9 mouse cellular contexts compared by ENCODE assay signal in the genomic region with DNA sequence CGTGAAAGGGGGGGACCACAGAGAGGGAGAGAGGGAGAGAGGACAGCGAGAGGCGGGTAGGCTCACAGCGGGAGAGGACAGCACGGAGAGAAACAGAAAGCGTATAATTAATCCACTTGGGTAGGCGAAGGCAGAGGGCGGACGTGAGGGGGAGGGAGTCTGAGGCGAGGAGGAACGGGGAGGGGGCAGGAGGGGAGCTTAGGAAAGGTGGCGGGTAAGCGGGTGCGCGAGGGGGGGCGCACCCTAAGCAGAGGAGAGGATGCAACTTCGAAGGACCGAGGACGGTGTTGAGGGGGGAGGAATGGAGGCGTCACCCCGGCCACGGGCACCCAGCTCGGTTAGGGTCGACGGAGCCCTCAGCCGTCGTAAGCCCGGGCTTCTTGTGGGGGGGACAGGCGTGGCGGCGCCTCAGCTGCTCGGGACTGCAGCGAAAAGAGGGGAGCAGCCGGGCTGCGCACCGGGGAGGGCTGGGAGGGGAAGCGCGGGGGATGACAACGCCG. TPM values are rescaled to one million over a fixed set of nuclear protein-coding genes. Genes with fewer than 3 reads are reported as not detected.
A peak's percentile ranks its signal among the peaks of the same experiment; 100 is the strongest.
DNase-seq lines count a peak whose midpoint lies in the region; ATAC-seq and TF ChIP-seq lines count a peak whose summit lies in the region.
"Had no signal": no experiment of that assay in that cellular context is flagged by ENCODE, and none has a peak within 500 bp of the region (broad histone marks: within the 10 kb centered on the region; RNA-seq: fewer than 3 reads in every experiment).

No protein-coding gene starts in this region.

- peak overlapping the region; percentile 80 for H3K4me3 ChIP-seq in heart, embryonic 13.5 days
- peak overlapping the region; percentile 8 to 63 for H3K4me3 ChIP-seq in ES-E14 (ENCODE audit: insufficient read depth in 1 of 2, low read depth in 1 of 2, low read length in 2 of 2, poor library complexity in 1 of 2, severe bottlenecking in 1 of 2)
- peak overlapping the region; percentile 35 for H3K4me3 ChIP-seq in forebrain, embryonic 16.5 days (replicated peaks; ENCODE audit: low read length)
- H3K4me3 ChIP-seq in liver, postnatal 0 days (ENCODE audit: low read depth, low read length), result peak overlapping the region; percentile 52

- TF ChIP-seq CTCF in liver, postnatal 0 days (IDR thresholded peaks at IDR 0.05; ENCODE audit: low read depth), result no peak

- ATAC-seq in heart, embryonic 13.5 days (ENCODE audit: extremely low read depth, insufficient number of reproducible peaks, low FRiP score, low TSS enrichment), result no peak
- peak; percentile 37 for ATAC-seq in forebrain, embryonic 16.5 days
- no peak for ATAC-seq in liver, postnatal 0 days

- H3K36me3 ChIP-seq in heart, embryonic 13.5 days, result peaks cover 29% of the 10 kb centered on the region
- no peaks in the 10 kb centered on the region for H3K36me3 ChIP-seq in ES-E14 (ENCODE audit: control insufficient read depth, insufficient read depth, low read length, poor library complexity, severe bottlenecking)
- H3K36me3 ChIP-seq in forebrain, embryonic 16.5 days (ENCODE audit: control insufficient read depth, insufficient read depth), result no peaks in the 10 kb centered on the region
- peaks cover 3% of the 10 kb centered on the region; the same call in 1 of the 2 replicates for H3K36me3 ChIP-seq in liver, postnatal 0 days (replicated peaks; ENCODE audit: insufficient read depth, low read length)

- no peaks in the 10 kb centered on the region for H3K9me3 ChIP-seq in heart, embryonic 13.5 days
- no peaks in the 10 kb centered on the region for H3K9me3 ChIP-seq in ES-E14 (ENCODE audit: control insufficient read depth, insufficient read depth, low read depth, low read length)
- H3K9me3 ChIP-seq in forebrain, embryonic 16.5 days (ENCODE audit: control insufficient read depth, low read length), result no peaks in the 10 kb centered on the region
- H3K9me3 ChIP-seq in liver, postnatal 0 days (ENCODE audit: low read length), result no peaks in the 10 kb centered on the region

- peaks cover 24% of the 10 kb centered on the region for H3K4me1 ChIP-seq in heart, embryonic 13.5 days
- H3K4me1 ChIP-seq in ES-E14 (ENCODE audit: control insufficient read depth in 2 of 2, insufficient read depth in 2 of 2, low read length in 2 of 2, poor library complexity in 1 of 2), result peaks cover 0 to 27% of the 10 kb centered on the region in 2 experiments; a peak in 1 of 4 replicates
- H3K4me1 ChIP-seq in forebrain, embryonic 16.5 days (replicated peaks; ENCODE audit: control insufficient read depth, insufficient read depth, low read length), result peaks cover 20% of the 10 kb centered on the region
- no peaks in the 10 kb centered on the region; the same call in 1 of the 2 replicates for H3K4me1 ChIP-seq in liver, postnatal 0 days (ENCODE audit: insufficient read depth)

- TF ChIP-seq EP300 in liver, postnatal 0 days (IDR thresholded peaks at IDR 0.05; ENCODE audit: low read depth), result no peak

- in situ Hi-C loops in ES-E14 (cut with MboI; ENCODE audit: low sequenced_read_pairs in 2 of 2, unreplicated experiment in 2 of 2), result no loop called here

- no peak for DNase-seq in heart, postnatal 4 days
- no peak for DNase-seq in ES-E14 (ENCODE audit: low read depth, low spot score)
- DNase-seq in liver, postnatal 0 days, result no peak
- no peak for DNase-seq in Muller cell, postnatal 12 days (ENCODE audit: inconsistent ontology term)
- DNase-seq in frontal cortex, adult 2 months (ENCODE audit: extremely low spot score in 1 of 2, low spot score in 1 of 2), result no peak
- no peak for DNase-seq in testis, postnatal 10 days (ENCODE audit: low spot score)

- H3K27ac ChIP-seq in heart, embryonic 13.5 days (replicated peaks), result peak overlapping the region; percentile 99
- H3K27ac ChIP-seq in ES-E14 (ENCODE audit: insufficient read depth, low read depth, low read length, poor library complexity, severe bottlenecking), result no peak overlapping the region
- H3K27ac ChIP-seq in forebrain, embryonic 16.5 days (ENCODE audit: low read length), result no peak overlapping the region
- H3K27ac ChIP-seq in liver, postnatal 0 days (ENCODE audit: low read depth), result peak overlapping the region; percentile 83

- peak overlapping the region; percentile 98 for H3K9ac ChIP-seq in heart, embryonic 13.5 days
- peak overlapping the region; percentile 15; the same call in 1 of the 2 replicates for H3K9ac ChIP-seq in ES-E14 (ENCODE audit: insufficient read depth, low read depth, low read length, poor library complexity, severe bottlenecking)
- H3K9ac ChIP-seq in forebrain, embryonic 16.5 days (replicated peaks; ENCODE audit: low read depth, low read length), result 0 out of 2 replicates have a peak overlapping the region, but pooled peaks have one; percentile 19
- H3K9ac ChIP-seq in liver, postnatal 0 days (replicated peaks), result peak overlapping the region; percentile 58

- peaks cover 94% of the 10 kb centered on the region for H3K27me3 ChIP-seq in heart, embryonic 13.5 days (replicated peaks)
- peaks cover 85% of the 10 kb centered on the region for H3K27me3 ChIP-seq in forebrain, embryonic 16.5 days (replicated peaks; ENCODE audit: control insufficient read depth, insufficient read depth, low read length)
- peaks cover 91% of the 10 kb centered on the region for H3K27me3 ChIP-seq in liver, postnatal 0 days (ENCODE audit: insufficient read depth, low read length)

- WGBS in heart, embryonic 13.5 days, result under 1% methylated on average over 38 of the region's 40 CpGs
- 1% methylated on average over 36 of the region's 40 CpGs for WGBS in forebrain, embryonic 16.5 days
- 1% methylated on average over 20 of the region's 40 CpGs for WGBS in liver, postnatal 0 days (ENCODE audit: insufficient replicate concordance)

- H3K4me2 ChIP-seq in heart, embryonic 13.5 days, result peak overlapping the region; percentile 78
- H3K4me2 ChIP-seq in forebrain, embryonic 16.5 days (ENCODE audit: low read length), result peak overlapping the region; percentile 46
- H3K4me2 ChIP-seq in liver, postnatal 0 days (ENCODE audit: low read depth, low read length), result peak overlapping the region; percentile 62

TF ChIP-seq in ES-E14, 5 proteins besides CTCF, POLR2A, EP300 and RAD21:
- TF ChIP-seq CHD2 (IDR thresholded peaks at IDR 0.05; ENCODE audit: low read depth, low read length) (no peak), ZC3H11A (IDR thresholded peaks at IDR 0.05; ENCODE audit: borderline replicate concordance, low read depth, low read length) (no peak), ZNF384 (IDR thresholded peaks at IDR 0.05; ENCODE audit: low read depth, low read length) (no peak), HCFC1 (IDR thresholded peaks at IDR 0.05; ENCODE audit: borderline replicate concordance, insufficient read depth, low read length) (no peak), MAFK (IDR thresholded peaks at IDR 0.05; ENCODE audit: insufficient read depth, low read depth, low read length) (no peak)

RNA-seq across cellular contexts. Expression of a gene that starts 7.9 kb away (rescaled TPM):
- 1,357 and 1,430 TPM in 2 replicates for polyA plus RNA-seq in heart, embryonic 13.5 days (2015; fragmentation: Nextera tagmentation; extraction: Ambion mirVana)
- total RNA-seq in heart, postnatal 4 days (2021), result 1,000 to 10,000 TPM; 1,716 to 1,905 TPM
- total RNA-seq in ES-E14 (2012; rRNA removed), result 44.4 and 66.4 TPM in 2 replicates
- 64.3 and 95.2 TPM in 2 replicates for polyA plus RNA-seq in forebrain, embryonic 16.5 days (2015; fragmentation: Nextera tagmentation; extraction: Ambion mirVana)
- 1,534 and 1,664 TPM in 2 replicates for polyA plus RNA-seq in liver, postnatal 0 days (2015; fragmentation: Nextera tagmentation; extraction: Ambion mirVana)
- 60.6 and 81.1 TPM in 2 replicates for polyA plus RNA-seq in frontal cortex, adult 2 months (2012; rRNA removed)
- total RNA-seq: hematopoietic stem cell, adult 5-6 weeks had no signal

RNA-seq across cellular contexts. Expression of a gene that starts 11.0 kb away (rescaled TPM):
- 0.04 and 0.05 TPM in 2 replicates for polyA plus RNA-seq in heart, embryonic 13.5 days (2015; fragmentation: Nextera tagmentation; extraction: Ambion mirVana)
- total RNA-seq in heart, postnatal 4 days (2021), result under 1 TPM in 1 of 2 experiments, not detected in 1; 0.16 TPM
- total RNA-seq in ES-E14 (2012; rRNA removed), result 0.16 and 0.40 TPM in 2 replicates
- polyA plus RNA-seq in forebrain, embryonic 16.5 days (2015; fragmentation: Nextera tagmentation; extraction: Ambion mirVana), result not detected in 2 replicates
- 0.04 TPM in 1 of 2 replicates, not detected in the other for polyA plus RNA-seq in liver, postnatal 0 days (2015; fragmentation: Nextera tagmentation; extraction: Ambion mirVana)
- 0.10 and 0.27 TPM in 2 replicates for polyA plus RNA-seq in frontal cortex, adult 2 months (2012; rRNA removed)
- total RNA-seq: hematopoietic stem cell, adult 5-6 weeks had no signal

Comparison
In these comparisons a context has a peak if more than half of its experiments do, and no peak if none do; other contexts are left out.
1. H3K27ac ChIP-seq: peak in heart, embryonic 13.5 days (single experiment) and liver, postnatal 0 days (single experiment); none in ES-E14 (single experiment) and forebrain, embryonic 16.5 days (single experiment).
2. H3K9ac ChIP-seq: peak in every context shown above with its lines; median percentile 98 in heart, embryonic 13.5 days; 58 in liver, postnatal 0 days; 19 in forebrain, embryonic 16.5 days; 15 in ES-E14.
3. RNA of a gene that starts 7.9 kb away (polyA plus RNA-seq): 1,534 to 1,664 TPM in liver, postnatal 0 days and 1,357 to 1,430 TPM in heart, embryonic 13.5 days; 60.6 to 81.1 TPM in frontal cortex, adult 2 months and 64.3 to 95.2 TPM in forebrain, embryonic 16.5 days; every median in the first group is over 10 times any median in the second.
4. Peak in every context shown above with its lines, with median percentiles within 50 percentile points of each other: H3K4me2 ChIP-seq and H3K4me3 ChIP-seq.